Mouse (Mus musculus) heart, postnatal 14 days (tissue): ENCODE results near the gene Ssxb8. TPM values are rescaled to one million over a fixed set of nuclear protein-coding genes. Genes with fewer than 3 reads are reported as not detected.
"Not testable (repeated sequence)": the region's sequence is repeated elsewhere in the genome, so short reads cannot be mapped to it uniquely, and the experiment has no call there.

Experiments used
- DNase-seq, 2 experiments: peaks; one replicate each; pipeline ENCODE4 v3.0.0; 2021 to 2022
- intact Hi-C: fragments of 180-260 bp; cut with DNase I; formaldehyde crosslinking; loops from one replicate; pipeline ENCODE4 v1.15.1; 2025
- long read RNA-seq, 2 experiments: library from polyadenylated mRNA; stranded (forward); transcript quantifications; one replicate each; pipeline ENCODE4 v2.0.0; 2021
- total RNA-seq, 2 experiments: library from RNA; stranded (reverse); gene quantifications; 2 replicates each; pipeline ENCODE4 v1.2.3; 2021

Gene Ssxb8
- total RNA-seq, result not detected
- long read RNA-seq, experiment 1, result 0 reads
- long read RNA-seq, experiment 2, result 0 reads

DNA sequence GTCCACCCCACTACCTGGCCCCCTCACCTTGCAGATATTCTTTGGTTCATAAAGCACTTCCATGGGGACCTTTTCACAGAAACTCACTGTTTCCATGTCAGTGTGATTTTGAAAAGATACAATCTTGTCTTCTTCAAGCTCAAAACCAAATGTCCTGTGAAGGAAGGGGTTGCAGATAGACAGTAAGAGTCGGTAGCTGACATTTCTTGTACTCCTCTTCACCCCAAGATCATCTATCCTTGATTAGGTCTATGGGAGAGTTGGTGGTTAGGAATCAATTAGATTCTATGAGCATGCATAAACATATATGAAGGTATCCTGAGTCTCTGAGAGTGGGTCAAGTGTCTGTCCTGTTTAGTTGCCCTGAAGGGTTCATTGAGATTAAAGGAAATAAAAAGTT lies at the start of gene Ssxb8:
Ssxb8 (minus strand) TSS at position 101 of the 400 bp plus-strand sequence.
- intact Hi-C loops, result not testable (repeated sequence)

DNA sequence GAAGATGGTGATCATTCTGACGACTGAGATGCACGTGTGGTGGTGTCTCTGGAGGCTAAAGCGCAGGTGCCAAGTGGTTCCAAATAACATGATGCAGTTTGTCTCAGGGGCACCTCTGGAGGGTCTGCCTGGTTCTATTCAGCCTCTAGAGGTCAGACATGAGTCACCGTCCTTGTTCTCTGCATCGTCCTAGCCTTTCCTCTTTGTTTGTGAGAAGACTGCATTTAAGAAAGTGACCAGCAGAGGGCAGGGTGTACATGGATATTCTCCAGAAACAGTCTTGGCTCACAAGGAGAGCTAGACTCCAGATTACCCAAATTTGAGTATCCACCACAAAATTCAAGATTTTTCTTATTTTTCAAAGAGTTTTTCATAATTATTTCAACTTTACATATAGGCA lies 42.3 kb upstream of the Ssxb8 start:
- intact Hi-C loops, result loop anchor here (2.0 kb wide), 1 partner anchor 120 kb away; no protein-coding TSS in a partner anchor
- peak in 1 of 2 experiments; percentile 28 for DNase-seq

More for the DNA sequence above, at the start of gene Ssxb8:
- DNase-seq, result not testable (repeated sequence)

DNA sequence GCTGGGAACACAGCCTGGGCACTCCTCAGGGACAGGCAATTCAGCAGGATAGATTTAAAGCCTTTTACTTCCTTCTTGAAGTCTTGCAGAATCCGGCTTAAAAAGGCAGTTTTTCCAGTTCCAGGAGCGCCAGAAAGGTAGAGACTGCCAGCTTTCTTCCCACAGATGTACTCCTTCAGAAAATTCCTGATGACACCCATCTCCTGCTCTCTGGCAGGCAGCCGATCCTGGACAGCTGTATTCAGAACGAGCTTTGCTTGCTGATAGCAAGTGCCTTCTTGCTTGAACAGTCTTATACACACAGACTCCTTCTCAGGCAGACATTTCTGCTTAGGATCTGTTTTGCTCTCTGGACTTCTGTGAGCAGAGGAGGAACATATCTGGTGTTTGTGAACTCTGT lies 27.6 kb downstream of the Ssxb8 start:
- intact Hi-C loops, result loop anchor here (10.0 kb wide), 1 partner anchor 118 kb away; the partner anchor contains the start of gene Ssxb6

More for the DNA sequence above, 27.6 kb downstream of the Ssxb8 start:
- DNase-seq, result no peak

Other genes with a start within 250 kb of the Ssxb8 start
- not detected for gene Ssxb2, start 229.1 kb downstream of the Ssxb8 start, total RNA-seq
- gene Gm14459, start 165.9 kb downstream of the Ssxb8 start, total RNA-seq, result not detected
- not detected for gene Ssxb6, start 142.6 kb downstream of the Ssxb8 start, total RNA-seq
- gene Ssxb3, start 99.0 kb downstream of the Ssxb8 start, total RNA-seq, result not detected
- gene Ssx9, start 57.6 kb upstream of the Ssxb8 start, total RNA-seq, result not detected
- gene Ssxb5, start 112.8 kb upstream of the Ssxb8 start, total RNA-seq, result not detected
- gene Gm6592, start 153.2 kb upstream of the Ssxb8 start, total RNA-seq, result not detected
- gene Gm5751, start 183.4 kb upstream of the Ssxb8 start, total RNA-seq, result not detected
- gene B630019K06Rik, start 201.5 kb upstream of the Ssxb8 start, total RNA-seq, result under 1 TPM; 0.72 to 0.80 TPM